Mouse (Mus musculus): ENCODE results near the gene Fermt2.
A peak's percentile ranks its signal among the peaks of the same experiment; 100 is the strongest.

DNA sequence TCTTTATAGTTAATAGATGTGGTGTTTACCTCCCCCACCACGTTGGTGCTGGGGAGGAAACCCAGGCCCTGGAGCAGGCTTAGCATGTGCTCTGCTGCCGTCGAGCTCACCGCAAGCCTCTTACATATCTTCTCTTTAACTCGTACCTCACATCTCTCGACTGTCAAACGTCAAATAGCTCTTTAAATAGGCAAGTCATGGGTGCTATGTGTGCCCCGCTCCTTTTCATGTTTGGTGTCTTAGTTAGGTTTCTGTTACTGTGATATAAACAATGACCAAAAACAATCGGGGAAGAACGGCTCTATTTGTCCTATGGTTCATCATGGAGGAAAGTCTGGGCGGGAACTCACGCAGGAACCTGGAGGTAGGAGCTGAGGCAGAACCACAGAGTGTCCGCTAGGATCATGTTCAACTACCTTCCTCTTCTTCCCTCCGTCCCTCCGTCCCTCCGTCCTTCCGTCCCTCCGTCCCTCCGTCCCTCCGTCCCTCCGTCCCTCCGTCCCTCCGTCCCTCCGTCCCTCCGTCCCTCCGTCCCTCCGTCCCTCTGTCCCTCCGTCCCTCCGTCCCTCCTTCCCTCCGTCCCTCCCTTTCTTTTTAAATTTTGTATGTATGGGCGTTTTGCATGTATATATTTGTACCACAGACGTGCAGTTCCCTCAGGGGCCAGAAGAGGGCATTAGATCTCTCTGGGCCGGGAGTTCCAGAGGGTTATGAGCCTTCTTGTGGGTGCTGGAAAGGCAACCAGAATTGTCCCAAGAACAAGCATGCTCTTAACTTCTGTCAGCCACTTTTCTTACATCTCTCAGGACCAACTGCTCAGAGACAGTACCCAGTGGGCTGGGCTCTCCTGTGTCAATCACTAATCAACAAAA is 36.4 kb upstream of the Fermt2 start:
- TF ChIP-seq CTCF (IDR thresholded peaks at IDR 0.05; ENCODE audit: borderline replicate concordance, control insufficient read depth, extremely low read depth, insufficient read depth, low read length, poor library complexity), result peak; percentile 11; the same call in 1 of the 2 replicates
- no peak for TF ChIP-seq POLR2A (IDR thresholded peaks at IDR 0.05; ENCODE audit: control insufficient read depth, extremely low read depth, insufficient read depth, low read length, poor library complexity)

Data from thymus, adult 2 months (tissue).